Mouse (Mus musculus): Measurements from ENCODE around the gene Slc10a1. TPM values are rescaled to one million over a fixed set of nuclear protein-coding genes. Genes with fewer than 3 reads are reported as not detected.

Slc10a1 gene
- polyA plus RNA-seq, 1 experiment, result 0.02 TPM

DNA sequence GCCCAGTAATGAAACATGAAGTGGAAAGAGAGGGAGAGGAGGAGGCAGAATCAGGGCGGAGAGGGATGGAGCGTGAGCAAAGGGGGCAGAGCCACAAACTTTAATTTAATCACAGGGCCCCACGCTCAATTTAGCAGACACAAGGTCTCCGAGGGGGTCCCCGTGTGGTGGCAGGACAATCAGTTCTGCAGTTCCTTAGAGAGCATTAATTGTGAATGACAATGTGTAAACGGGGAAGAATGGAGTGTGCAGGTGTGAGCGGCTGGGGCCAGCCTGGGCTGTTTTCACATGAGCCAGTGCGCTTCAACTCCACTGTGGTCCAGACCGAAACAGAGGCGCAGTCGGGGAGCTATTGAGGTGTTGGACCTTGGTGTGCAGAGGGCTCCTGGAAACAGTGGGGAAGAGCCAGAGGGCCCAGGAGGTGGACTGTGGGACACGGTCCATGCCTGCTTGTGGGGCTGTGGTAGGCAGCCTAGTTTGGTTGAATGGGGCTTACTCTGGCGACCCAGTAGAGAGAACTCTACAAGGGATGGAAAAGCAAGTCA is 22.5 kb upstream of the Slc10a1 start:
- TF ChIP-seq USF1 (IDR thresholded peaks at IDR 0.05; ENCODE audit: low read depth) (no peak), CEBPB (IDR thresholded peaks at IDR 0.05; ENCODE audit: insufficient read depth, poor library complexity, severe bottlenecking) (no peak), E2F4 (IDR thresholded peaks at IDR 0.05; ENCODE audit: insufficient read depth) (no peak), POLR2A (IDR thresholded peaks at IDR 0.05; ENCODE audit: insufficient read length, low read depth) (no peak), REST (IDR thresholded peaks at IDR 0.05; ENCODE audit: insufficient read depth, insufficient read length) (no peak), MYOD1 (IDR thresholded peaks at IDR 0.05; ENCODE audit: control insufficient read depth in 1 of 3, insufficient read length in 2 of 3, low read depth in 2 of 3) (no peak), POLR2AphosphoS2 (IDR thresholded peaks at IDR 0.05; ENCODE audit: insufficient read length, low read depth) (no peak), MAX (IDR thresholded peaks at IDR 0.05; ENCODE audit: low read depth) (no peak), TCF12 (IDR thresholded peaks at IDR 0.05; ENCODE audit: insufficient read depth, poor library complexity, severe bottlenecking) (no peak), SRF (IDR thresholded peaks at IDR 0.05; ENCODE audit: control insufficient read depth, insufficient read length, low read depth) (no peak), MYOG (IDR thresholded peaks at IDR 0.05; ENCODE audit: control insufficient read depth in 1 of 3, insufficient read depth in 1 of 3, insufficient read length in 2 of 3, low read depth in 2 of 3) (no peak), TCF3 (IDR thresholded peaks at IDR 0.05; ENCODE audit: insufficient read length, low read depth) (no peak)
- H3K4me3 ChIP-seq, result no peak overlapping the region
- no peaks in the 10 kb centered on the region for H3K36me3 ChIP-seq (ENCODE audit: control insufficient read depth, insufficient read depth)
- no peak overlapping the region for H3ac ChIP-seq (ENCODE audit: control insufficient read depth, insufficient read length)
- peaks cover 31% of the 10 kb centered on the region for H3K27me3 ChIP-seq (ENCODE audit: control insufficient read depth, insufficient read depth, insufficient read length)
- H3K79me2 ChIP-seq (ENCODE audit: control insufficient read depth, insufficient read depth), result no peaks in the 10 kb centered on the region
- no peak overlapping the region for H3K4me2 ChIP-seq (ENCODE audit: low read depth)

DNA sequence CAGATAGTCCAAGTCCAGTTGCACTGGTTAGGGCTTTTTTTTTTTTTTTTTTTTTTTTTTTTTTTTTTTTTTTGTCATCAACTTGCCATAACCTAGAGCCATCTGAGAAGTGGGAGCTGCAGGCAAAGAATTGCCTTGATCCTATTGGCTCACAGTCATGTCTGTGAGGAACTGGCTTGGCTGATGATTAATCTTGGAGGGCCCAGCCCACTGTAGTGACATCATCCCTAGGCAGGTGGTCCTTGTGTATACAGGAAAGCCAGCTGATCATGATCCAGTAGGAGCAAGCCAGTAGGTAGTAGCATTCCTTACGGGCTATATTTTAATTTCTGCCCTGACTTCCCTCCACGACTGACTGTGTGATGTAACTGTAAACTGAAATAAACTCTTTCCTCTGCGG is 19.8 kb upstream of the Slc10a1 start:
- Histone ChIP-seq H3K4me3 (no peak overlapping the region), H3ac (ENCODE audit: control insufficient read depth, insufficient read length) (no peak overlapping the region), H3K27me3 (ENCODE audit: control insufficient read depth, insufficient read depth, insufficient read length) (peaks cover 33% of the 10 kb centered on the region), H3K36me3 (ENCODE audit: control insufficient read depth, insufficient read depth) (no peaks in the 10 kb centered on the region), H3K4me2 (ENCODE audit: low read depth) (no peak overlapping the region), H3K79me2 (ENCODE audit: control insufficient read depth, insufficient read depth) (no peaks in the 10 kb centered on the region)
- TF ChIP-seq MYOG (IDR thresholded peaks at IDR 0.05; ENCODE audit: control insufficient read depth in 1 of 3, insufficient read depth in 1 of 3, insufficient read length in 2 of 3, low read depth in 2 of 3) (no peak), TCF3 (IDR thresholded peaks at IDR 0.05; ENCODE audit: insufficient read length, low read depth) (no peak), MAX (IDR thresholded peaks at IDR 0.05; ENCODE audit: low read depth) (no peak), TCF12 (IDR thresholded peaks at IDR 0.05; ENCODE audit: insufficient read depth, poor library complexity, severe bottlenecking) (no peak), USF1 (IDR thresholded peaks at IDR 0.05; ENCODE audit: low read depth) (no peak), SRF (IDR thresholded peaks at IDR 0.05; ENCODE audit: control insufficient read depth, insufficient read length, low read depth) (no peak), E2F4 (IDR thresholded peaks at IDR 0.05; ENCODE audit: insufficient read depth) (no peak), CEBPB (IDR thresholded peaks at IDR 0.05; ENCODE audit: insufficient read depth, poor library complexity, severe bottlenecking) (no peak), REST (IDR thresholded peaks at IDR 0.05; ENCODE audit: insufficient read depth, insufficient read length) (no peak), POLR2AphosphoS2 (IDR thresholded peaks at IDR 0.05; ENCODE audit: insufficient read length, low read depth) (no peak), POLR2A (IDR thresholded peaks at IDR 0.05; ENCODE audit: insufficient read length, low read depth) (no peak), MYOD1 (IDR thresholded peaks at IDR 0.05; ENCODE audit: control insufficient read depth in 1 of 3, insufficient read length in 2 of 3, low read depth in 2 of 3) (no peak)

DNA sequence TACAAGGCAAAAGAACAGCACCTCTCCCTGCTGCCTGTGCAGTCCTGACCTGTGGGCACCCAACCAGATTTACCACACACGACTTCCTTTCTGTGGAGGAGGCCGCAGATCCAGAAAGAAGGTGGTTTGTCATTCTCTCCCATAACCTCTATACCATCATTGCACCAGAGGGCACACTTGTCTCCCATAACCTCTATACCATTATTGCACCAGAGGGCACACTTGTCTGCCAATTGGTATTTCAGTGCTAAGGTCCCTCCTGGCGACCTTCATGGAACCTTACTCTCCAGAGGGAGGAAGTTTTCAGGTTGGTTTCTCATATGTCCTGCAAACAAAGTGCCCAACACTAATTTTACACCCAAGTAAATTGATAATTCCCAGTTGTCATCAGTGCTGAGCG is 18.1 kb upstream of the Slc10a1 start:
- TF ChIP-seq REST (IDR thresholded peaks at IDR 0.05; ENCODE audit: insufficient read depth, insufficient read length) (no peak), POLR2A (IDR thresholded peaks at IDR 0.05; ENCODE audit: insufficient read length, low read depth) (no peak), USF1 (IDR thresholded peaks at IDR 0.05; ENCODE audit: low read depth) (no peak), MAX (IDR thresholded peaks at IDR 0.05; ENCODE audit: low read depth) (no peak), SRF (IDR thresholded peaks at IDR 0.05; ENCODE audit: control insufficient read depth, insufficient read length, low read depth) (no peak), TCF3 (IDR thresholded peaks at IDR 0.05; ENCODE audit: insufficient read length, low read depth) (no peak), MYOG (IDR thresholded peaks at IDR 0.05; ENCODE audit: control insufficient read depth in 1 of 3, insufficient read depth in 1 of 3, insufficient read length in 2 of 3, low read depth in 2 of 3) (no peak), CEBPB (IDR thresholded peaks at IDR 0.05; ENCODE audit: insufficient read depth, poor library complexity, severe bottlenecking) (no peak), TCF12 (IDR thresholded peaks at IDR 0.05; ENCODE audit: insufficient read depth, poor library complexity, severe bottlenecking) (no peak), POLR2AphosphoS2 (IDR thresholded peaks at IDR 0.05; ENCODE audit: insufficient read length, low read depth) (no peak), E2F4 (IDR thresholded peaks at IDR 0.05; ENCODE audit: insufficient read depth) (no peak), MYOD1 (IDR thresholded peaks at IDR 0.05; ENCODE audit: control insufficient read depth in 1 of 3, insufficient read length in 2 of 3, low read depth in 2 of 3) (no peak)

DNA sequence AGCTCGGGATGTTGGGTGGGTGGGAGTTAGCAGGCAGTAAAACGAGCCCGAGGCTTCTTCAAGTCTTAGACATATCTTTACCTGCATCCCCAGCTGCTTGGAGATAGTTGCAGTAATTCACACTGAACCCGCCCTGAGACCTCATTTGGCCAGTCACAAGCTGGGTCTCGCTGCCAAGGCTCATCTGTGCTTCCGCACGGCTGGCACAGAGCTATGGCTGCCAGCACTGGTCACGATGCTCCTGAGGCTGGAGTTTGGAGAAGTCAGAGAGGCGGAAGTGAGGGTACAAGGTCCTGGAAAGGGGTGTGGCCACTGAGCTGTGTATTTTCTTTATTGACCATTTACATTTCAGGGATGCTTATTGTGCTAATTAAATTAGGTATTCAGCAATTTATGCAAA is 15.2 kb upstream of the Slc10a1 start:
- H3K79me2 ChIP-seq (ENCODE audit: control insufficient read depth, insufficient read depth), result no peaks in the 10 kb centered on the region
- no peak overlapping the region for H3K4me2 ChIP-seq (ENCODE audit: low read depth)
- no peak for TF ChIP-seq POLR2A (IDR thresholded peaks at IDR 0.05; ENCODE audit: insufficient read length, low read depth)
- TF ChIP-seq MAX (IDR thresholded peaks at IDR 0.05; ENCODE audit: low read depth), result no peak
- no peak for TF ChIP-seq MYOD1 (IDR thresholded peaks at IDR 0.05; ENCODE audit: control insufficient read depth in 1 of 3, insufficient read length in 2 of 3, low read depth in 2 of 3)
- TF ChIP-seq CEBPB (IDR thresholded peaks at IDR 0.05; ENCODE audit: insufficient read depth, poor library complexity, severe bottlenecking), result no peak
- no peak for TF ChIP-seq TCF3 (IDR thresholded peaks at IDR 0.05; ENCODE audit: insufficient read length, low read depth)
- TF ChIP-seq MYOG (IDR thresholded peaks at IDR 0.05; ENCODE audit: control insufficient read depth in 1 of 3, insufficient read depth in 1 of 3, insufficient read length in 2 of 3, low read depth in 2 of 3), result no peak
- no peak for TF ChIP-seq REST (IDR thresholded peaks at IDR 0.05; ENCODE audit: insufficient read depth, insufficient read length)
- TF ChIP-seq USF1 (IDR thresholded peaks at IDR 0.05; ENCODE audit: low read depth), result no peak
- no peak for TF ChIP-seq POLR2AphosphoS2 (IDR thresholded peaks at IDR 0.05; ENCODE audit: insufficient read length, low read depth)
- TF ChIP-seq TCF12 (IDR thresholded peaks at IDR 0.05; ENCODE audit: insufficient read depth, poor library complexity, severe bottlenecking), result no peak
- no peak overlapping the region for H3ac ChIP-seq (ENCODE audit: control insufficient read depth, insufficient read length)
- H3K4me3 ChIP-seq, result no peak overlapping the region
- peaks cover 6% of the 10 kb centered on the region for H3K27me3 ChIP-seq (ENCODE audit: control insufficient read depth, insufficient read depth, insufficient read length)
- no peaks in the 10 kb centered on the region for H3K36me3 ChIP-seq (ENCODE audit: control insufficient read depth, insufficient read depth)

More for the DNA sequence above, 18.1 kb upstream of the Slc10a1 start:
- Histone ChIP-seq H3ac (ENCODE audit: control insufficient read depth, insufficient read length) (no peak overlapping the region), H3K79me2 (ENCODE audit: control insufficient read depth, insufficient read depth) (no peaks in the 10 kb centered on the region), H3K4me3 (no peak overlapping the region), H3K36me3 (ENCODE audit: control insufficient read depth, insufficient read depth) (no peaks in the 10 kb centered on the region), H3K4me2 (ENCODE audit: low read depth) (no peak overlapping the region), H3K27me3 (ENCODE audit: control insufficient read depth, insufficient read depth, insufficient read length) (peaks cover 19% of the 10 kb centered on the region)
